Mouse (Mus musculus): ENCODE measurements around the gene St7.

- TF ChIP-seq CTCF (IDR thresholded peaks at IDR 0.05; ENCODE audit: borderline replicate concordance, insufficient read depth, low read length): no peak
- TF ChIP-seq POLR2A (IDR thresholded peaks at IDR 0.05; ENCODE audit: low read depth, low read length): no peak
Measured at GRCm38 (mm10) chr6:17978881-17979280, 286.1 kb downstream of the St7 start.

Data from embryonic fibroblast, embryonic 13.5 days (primary cell).